Mouse (Mus musculus): ENCODE measurements around the gene Zfp991.
"Not testable (repeated sequence)": the region's sequence is repeated elsewhere in the genome, so short reads cannot be mapped to it uniquely, and the experiment has no call there.

The Zfp991 gene

GRCm38 (mm10) chr4:147131837-147132459, at the start of gene Zfp991:
Gene Zfp991 (plus strand): TSS chr4:147132038.
- DNase-seq (ENCODE audit: extremely low spot score): not testable (repeated sequence)

- DNase-seq (ENCODE audit: extremely low spot score): not testable (repeated sequence)
These were observed 36.2 kb upstream of the Zfp991 start for GRCm38 (mm10) chr4:147095641-147096040.

DNA sequence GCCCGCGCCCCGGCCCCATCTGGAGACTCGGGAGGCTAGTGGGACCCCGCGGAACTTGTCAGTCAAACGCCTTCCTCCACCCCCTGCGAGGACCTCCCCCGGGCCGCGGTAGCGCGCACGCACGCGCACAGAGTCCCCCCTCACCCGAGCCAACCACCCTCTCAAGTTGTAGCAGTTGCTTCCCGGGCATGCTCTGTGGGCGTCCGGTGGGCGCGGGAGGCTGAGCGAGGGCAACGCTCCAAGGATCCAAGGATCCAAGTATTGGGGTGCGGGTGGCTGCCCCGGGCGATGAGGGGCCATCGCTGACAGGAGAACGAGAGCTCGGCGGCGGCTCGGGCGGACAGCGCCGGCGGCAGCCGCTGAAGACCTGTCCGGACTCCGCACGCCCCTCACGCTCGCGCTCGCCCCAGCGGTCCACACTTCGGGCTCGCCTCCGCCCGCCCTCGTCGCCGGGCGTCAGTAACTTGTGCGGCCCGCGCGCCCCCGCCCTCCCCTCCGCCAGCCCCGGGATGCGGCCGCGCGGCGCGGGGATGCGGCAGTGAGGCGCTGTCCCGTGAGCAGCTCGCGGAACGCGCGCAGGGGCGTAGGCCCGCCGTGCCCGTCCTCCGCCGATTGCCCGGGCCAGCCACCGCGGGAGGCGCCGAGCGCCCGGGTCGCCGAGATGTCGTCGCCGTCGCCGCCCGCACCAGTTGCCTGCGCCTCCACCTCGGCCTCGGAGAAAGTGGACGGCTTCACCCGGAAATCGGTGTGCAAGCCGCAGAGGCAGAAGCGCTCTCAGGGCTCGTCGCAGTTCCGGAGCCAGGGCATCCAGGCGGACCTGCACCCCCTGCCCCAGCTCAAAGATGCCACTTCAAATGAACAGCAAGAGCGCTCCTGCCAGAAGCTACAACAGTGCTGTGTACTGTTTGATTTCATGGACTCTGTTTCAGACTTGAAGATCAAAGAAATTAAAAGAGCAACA, 29.9 kb upstream of the Zfp991 start:
- DNase-seq (ENCODE audit: extremely low spot score): peak; percentile 71

GRCm38 (mm10) chr4:147103814-147104213, 28.0 kb upstream of the Zfp991 start:
- DNase-seq (ENCODE audit: extremely low spot score): not testable (repeated sequence)

DNA sequence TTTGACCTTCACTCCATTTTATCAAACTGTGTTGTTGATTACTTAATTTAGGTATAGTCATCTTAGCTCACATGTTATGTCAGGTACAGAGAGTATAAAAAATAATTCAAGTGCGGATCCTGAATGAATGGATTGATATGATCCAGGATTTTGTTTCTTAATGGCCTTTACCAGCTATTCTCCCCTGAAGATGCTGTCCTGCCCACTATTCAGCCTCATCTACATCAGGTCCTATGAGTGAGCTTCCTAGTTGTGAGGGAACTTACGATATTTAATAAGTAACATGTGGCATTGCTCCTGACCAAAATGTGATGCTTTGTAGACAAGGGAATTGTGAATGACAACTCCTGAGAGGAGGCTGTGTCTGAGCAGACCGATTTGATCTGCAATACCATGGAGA, 14.0 kb upstream of the Zfp991 start:
- DNase-seq (ENCODE audit: extremely low spot score): not testable (repeated sequence)

DNA sequence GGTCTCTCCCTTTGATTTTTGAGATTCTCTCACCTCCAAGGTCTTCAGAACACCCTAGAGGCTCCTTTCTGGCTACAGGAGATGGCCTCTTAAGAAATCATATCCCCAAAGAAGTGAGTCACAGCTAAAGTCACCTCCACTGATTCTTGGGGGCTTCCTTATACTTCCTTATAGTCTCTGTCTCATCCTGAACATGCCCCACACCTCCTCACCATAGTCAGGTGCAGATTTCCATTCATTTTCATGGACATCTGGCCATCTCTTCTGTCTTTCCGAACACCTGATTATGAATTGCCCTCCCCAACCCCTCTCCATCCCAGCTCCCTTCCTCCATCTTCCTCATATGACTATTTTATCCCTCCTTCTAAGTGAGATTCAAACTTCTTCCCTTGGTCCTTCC, 9.6 kb upstream of the Zfp991 start:
- DNase-seq (ENCODE audit: extremely low spot score): not testable (repeated sequence)

DNA sequence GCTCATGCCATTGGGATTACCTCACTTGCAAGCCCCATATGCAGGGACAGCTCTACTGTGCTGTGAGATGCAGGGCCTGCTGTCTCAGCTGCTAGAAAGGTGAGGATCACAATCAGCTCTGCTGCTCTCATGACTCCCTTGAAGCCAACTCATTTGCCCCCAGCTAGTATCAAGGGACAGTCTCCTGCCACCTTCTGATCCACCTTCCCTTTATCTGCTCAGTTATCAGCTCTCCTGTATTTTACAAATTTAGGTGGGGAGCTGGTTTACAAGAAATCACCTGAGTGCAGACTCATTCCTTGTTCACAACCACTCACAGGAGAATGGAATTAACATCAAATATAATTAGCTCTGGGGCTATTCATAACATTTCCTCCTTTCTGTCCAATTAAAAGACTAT, 8.0 kb upstream of the Zfp991 start:
- DNase-seq (ENCODE audit: extremely low spot score): not testable (repeated sequence)

- peak; percentile 95 for DNase-seq (ENCODE audit: extremely low spot score)
These were observed 7.2 kb upstream of the Zfp991 start for GRCm38 (mm10) chr4:147124400-147125306.

GRCm38 (mm10) chr4:147125326-147125725, 6.5 kb upstream of the Zfp991 start:
- not testable (repeated sequence) for DNase-seq (ENCODE audit: extremely low spot score)

DNA sequence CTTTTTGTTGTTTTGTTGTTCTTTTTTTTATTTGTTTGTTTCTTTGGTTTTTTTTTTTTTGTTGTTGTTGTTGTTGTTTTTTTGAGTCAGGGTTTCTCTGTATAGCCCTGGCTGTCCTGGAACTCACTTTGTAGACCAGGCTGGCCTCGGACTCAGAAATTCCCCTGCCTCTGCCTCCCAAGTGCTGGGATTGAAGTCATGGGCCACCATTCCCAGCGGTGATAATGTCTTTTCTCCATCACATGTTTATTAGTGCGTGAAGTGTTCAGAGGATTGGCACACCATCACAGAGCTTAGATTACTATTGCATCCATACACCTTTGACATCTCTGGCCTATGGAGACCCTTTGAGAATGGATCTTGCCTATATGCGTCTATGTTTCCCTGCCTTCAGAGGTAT, 6.0 kb upstream of the Zfp991 start:
- peak; percentile 0 for DNase-seq (ENCODE audit: extremely low spot score)

GRCm38 (mm10) chr4:147126435-147126834, 5.4 kb upstream of the Zfp991 start:
- DNase-seq (ENCODE audit: extremely low spot score): peak; percentile 0

DNA sequence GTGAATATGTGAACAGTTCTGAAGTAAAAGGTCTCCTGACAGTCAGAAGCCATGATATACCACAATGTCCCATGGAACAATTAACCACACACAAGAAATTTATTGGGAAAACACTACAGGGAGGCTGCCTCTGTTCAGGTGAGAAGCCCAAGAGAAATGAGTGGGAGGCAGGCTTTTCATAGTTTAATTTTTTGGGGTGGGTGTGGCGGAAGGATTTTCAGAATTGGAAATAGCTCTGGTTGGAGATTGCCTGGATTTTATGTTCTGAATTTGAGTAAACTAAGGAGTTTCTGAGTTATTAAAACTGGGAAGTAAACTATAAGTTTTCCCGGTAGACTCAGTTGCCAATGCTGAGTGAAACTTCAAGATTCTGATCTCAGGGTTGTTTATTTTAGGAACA, 4.7 kb upstream of the Zfp991 start:
- DNase-seq (ENCODE audit: extremely low spot score): not testable (repeated sequence)

- peak; percentile 0 for DNase-seq (ENCODE audit: extremely low spot score)
These were observed 3.7 kb upstream of the Zfp991 start for GRCm38 (mm10) chr4:147128152-147128551.

DNA sequence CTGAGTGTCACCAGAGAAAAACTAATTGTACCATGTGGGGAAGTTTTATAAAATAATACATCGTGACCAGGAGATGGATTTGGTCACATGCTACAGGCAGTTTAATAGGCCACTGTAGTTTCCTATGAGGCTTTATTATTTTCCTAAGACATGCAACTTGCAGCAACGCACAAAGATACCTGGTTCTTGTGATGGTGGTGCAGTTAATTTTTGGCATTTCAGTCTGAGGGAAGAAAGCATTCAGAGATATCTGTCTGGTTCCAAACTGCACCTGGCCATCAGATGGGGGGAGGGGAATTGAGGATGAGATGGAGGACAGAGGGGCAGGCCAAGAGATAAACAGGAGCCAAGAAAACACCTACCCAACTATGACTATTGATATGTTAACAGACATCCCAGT, 1.8 kb downstream of the Zfp991 start:
- peak; percentile 1 for DNase-seq (ENCODE audit: extremely low spot score)

GRCm38 (mm10) chr4:147141757-147142156, 9.9 kb downstream of the Zfp991 start:
- not testable (repeated sequence) for DNase-seq (ENCODE audit: extremely low spot score)

DNA sequence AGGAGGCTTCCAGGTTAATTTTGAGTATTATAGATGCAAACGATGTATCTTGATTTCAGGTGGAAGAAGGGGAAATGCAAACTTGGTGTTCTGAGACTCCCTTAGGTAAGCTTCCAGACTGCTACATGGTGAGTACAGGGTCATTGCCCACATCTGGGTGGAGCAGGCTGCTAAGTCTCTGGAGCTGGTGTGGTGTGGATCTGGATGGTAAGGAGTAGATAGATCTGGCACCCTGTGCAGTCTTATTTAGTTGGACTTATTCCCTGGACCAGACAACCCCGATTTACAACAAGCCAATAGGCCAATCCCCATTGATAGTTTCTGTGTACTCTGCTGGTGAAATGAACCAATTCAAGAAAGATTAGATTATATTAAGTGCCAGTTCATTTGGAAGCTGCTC, 33.4 kb downstream of the Zfp991 start:
- DNase-seq (ENCODE audit: extremely low spot score): not testable (repeated sequence)

DNA sequence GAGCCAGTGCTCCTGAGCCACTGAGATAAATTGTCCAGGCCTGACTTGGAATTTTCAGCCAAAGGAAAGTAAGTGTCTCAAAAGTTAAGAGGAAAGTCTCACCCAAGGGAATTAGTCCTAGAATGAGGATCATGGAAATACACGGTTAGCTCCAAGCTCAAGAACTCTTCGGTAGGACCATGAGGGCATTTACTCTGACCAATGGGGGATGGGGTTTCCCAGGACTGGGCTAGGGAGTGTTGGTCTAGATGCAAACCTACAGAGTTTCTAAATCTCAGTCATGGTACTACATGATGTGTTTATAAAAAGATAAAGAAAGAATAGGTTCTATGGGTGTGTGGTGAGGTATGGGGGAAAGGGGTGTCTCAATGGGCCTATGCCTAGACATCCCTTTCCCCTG, 38.7 kb downstream of the Zfp991 start:
- DNase-seq (ENCODE audit: extremely low spot score): not testable (repeated sequence)

DNA sequence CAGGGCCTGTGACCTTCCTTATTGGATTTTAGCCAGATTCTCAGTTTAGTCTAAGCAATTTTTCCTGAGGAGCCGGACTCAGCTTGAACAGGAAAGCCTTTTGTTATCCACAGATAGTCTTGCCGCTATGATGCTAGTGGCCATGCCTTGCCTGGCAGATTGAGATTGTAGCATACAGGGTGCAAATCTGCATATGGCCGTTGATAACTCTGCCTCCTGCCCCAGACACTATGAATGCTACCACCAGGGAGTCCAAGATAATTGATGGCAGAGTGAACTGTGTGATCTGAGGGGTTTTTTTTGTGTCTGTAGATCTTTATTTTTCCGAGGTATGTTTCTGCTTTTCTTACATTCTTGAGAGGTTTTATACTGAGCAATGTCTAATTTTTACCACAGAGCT, 39.7 kb downstream of the Zfp991 start:
- not testable (repeated sequence) for DNase-seq (ENCODE audit: extremely low spot score)

DNA sequence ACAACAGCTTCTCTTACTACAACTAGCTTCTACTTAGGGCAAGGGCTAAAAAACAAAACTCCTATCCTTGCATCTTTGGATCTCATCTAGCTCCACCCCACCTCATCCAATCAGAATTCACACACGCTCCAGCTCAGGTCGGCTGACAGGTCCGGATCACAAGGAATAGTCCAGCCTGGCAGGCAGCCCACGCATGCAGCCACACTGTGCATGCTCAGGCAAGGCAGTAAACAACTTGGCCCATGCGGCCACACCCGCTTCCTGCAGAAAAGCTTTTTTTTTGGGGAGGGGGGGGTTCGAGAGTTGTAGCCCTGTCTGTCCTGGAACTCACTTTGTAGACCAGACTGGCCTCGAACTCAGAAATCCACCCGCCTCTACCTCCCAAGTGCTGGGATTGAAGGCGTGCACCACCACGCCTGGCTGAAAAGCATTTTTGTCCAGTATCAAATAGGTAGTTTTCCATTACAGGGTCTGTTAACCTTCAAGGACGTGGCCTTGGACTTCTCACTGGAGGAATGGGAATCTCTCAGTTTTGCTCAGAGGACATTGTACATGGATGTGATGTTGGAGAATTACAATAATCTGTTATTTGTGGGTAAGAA, 44.5 kb downstream of the Zfp991 start:
- not testable (repeated sequence) for DNase-seq (ENCODE audit: extremely low spot score)

- DNase-seq (ENCODE audit: extremely low spot score): not testable (repeated sequence)
These were observed 49.4 kb downstream of the Zfp991 start for GRCm38 (mm10) chr4:147181141-147181685.

Data from embryo, embryonic 9.5 days (tissue).